Mouse (Mus musculus) monocyte, adult 5-6 weeks (primary cell): ENCODE results near the gene Nkiras2. TPM values are rescaled to one million over a fixed set of nuclear protein-coding genes. Genes with fewer than 3 reads are reported as not detected.
"Not testable (repeated sequence)": the region's sequence is repeated elsewhere in the genome, so short reads cannot be mapped to it uniquely, and the experiment has no call there.

Experiments used
- ATAC-seq: fragments of 153-309, 156-312 bp; replicated peaks from 2 replicates; pipeline ENCODE4 v1.8.0; 2017; ENCODE audit warnings: mild to moderate bottlenecking; ENCODE audit not compliant: low TSS enrichment, insufficient number of reproducible peaks, severe bottlenecking, poor library complexity, low FRiP score
- total RNA-seq: library from RNA; stranded (forward); fragments of 200-1000, 200-491, 200-594 nt; gene quantifications from 3 replicates; pipeline ENCODE4 v1.2.3, GENCODE M21; 2017

The Nkiras2 gene
- total RNA-seq, result 49.6 to 69.8 TPM (median 54.5 TPM) in 3 replicates

DNA sequence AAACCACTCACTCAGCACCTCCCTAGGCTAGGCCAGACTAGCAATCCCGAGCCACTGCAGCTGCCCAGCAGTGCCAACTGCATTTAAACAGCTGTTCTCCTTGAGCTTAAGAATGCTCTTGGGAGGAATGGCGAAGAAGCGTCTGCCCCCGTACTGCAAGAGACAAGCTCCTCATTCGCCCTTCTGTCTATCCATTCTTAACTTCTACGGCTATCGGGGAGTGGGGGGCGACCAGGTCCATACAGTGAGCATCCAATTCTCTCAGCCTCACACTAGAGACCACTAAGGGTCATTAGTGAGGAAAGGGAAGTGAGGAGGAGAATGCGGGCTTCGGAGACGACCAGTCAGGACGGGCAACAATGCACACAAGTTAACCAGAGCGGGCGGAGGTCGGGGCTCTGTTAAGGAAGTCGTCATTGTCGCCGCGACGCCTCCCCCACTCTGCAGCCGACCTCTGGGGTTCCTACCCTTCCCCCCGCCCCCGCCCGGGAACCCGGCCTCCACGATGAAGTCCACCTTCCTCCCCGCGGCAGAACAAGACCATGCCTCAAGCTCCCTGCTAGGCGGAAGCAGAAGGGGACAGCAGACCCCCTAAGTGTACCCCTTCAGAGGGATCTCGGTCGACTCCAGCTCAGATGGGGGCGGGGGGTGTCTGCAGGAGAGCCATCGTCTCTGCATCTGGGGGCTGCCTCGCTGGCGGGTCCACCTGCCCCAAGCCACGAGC, at the start of gene Nkiras2:
Gene Nkiras2 (plus strand): TSS at position 484 of the 724 bp plus-strand sequence.
- ATAC-seq, result peak; percentile 45

GRCm38 (mm10) chr11:100569789-100570188, 49.3 kb upstream of the Nkiras2 start:
- ATAC-seq, result no peak

DNA sequence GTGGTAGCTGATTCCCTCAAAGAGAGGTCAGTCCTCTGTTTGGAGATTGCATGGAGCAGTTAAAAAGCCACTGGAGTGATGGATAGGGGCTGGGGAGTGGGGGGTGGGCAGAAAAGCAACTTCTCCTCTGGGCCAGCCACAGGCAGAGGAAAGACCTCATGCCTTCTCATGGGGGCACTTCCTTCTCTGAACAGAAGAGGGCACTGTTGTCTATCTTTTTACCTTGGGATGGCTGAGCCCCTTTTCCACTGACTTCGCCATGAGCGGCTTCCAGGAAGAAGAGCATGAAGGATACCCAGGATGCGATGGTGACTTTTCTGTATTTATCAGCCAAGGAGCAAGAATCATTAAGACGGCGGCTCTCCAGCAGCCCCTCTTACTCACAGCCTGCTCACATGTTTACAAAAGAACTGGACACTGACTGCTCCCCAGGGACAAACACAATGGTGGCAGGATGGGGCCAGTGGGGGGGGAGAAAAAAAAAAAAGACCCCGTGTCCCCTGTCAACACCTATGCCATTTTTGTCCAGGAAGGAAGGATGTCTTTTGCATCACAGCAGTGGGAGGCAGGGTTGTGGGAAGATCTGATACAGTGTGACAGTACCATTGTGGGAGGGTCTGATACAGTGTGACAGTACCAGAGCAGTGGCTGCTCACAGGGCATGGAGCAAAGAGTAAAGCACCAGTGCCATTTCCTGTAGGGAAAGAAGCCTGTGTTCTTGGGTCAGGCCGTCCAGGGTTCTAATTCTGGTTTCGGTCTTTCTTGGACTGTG, 48.4 kb upstream of the Nkiras2 start:
- ATAC-seq, result peak; percentile 69

DNA sequence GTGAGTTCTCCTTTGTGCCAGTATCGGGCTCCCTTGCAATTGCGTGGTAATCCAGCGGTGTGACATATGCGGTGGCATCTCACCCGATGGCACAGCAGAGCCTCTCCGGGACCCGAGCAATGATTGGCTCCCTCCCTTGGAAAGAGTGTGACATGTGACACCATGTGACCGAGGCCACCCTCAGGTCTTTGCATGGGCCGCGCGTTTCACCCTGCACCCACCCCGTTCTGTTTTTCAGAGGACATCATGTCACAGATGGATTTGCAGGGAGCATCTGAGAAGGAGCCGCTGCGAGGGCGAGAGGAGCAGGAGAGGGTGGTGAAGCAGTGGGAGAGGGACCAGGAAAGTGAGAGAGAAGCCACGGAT, 47.9 kb upstream of the Nkiras2 start:
- peak; percentile 70 for ATAC-seq

GRCm38 (mm10) chr11:100574188-100574587, 44.9 kb upstream of the Nkiras2 start:
- no peak for ATAC-seq

- ATAC-seq, result 0 out of 2 replicates have a peak, but pooled peaks have one; percentile 14
Measured at GRCm38 (mm10) chr11:100574708-100575483, 44.1 kb upstream of the Nkiras2 start, which contains the start of gene Cnp. Cnp (plus strand) TSS chr11:100574904.

DNA sequence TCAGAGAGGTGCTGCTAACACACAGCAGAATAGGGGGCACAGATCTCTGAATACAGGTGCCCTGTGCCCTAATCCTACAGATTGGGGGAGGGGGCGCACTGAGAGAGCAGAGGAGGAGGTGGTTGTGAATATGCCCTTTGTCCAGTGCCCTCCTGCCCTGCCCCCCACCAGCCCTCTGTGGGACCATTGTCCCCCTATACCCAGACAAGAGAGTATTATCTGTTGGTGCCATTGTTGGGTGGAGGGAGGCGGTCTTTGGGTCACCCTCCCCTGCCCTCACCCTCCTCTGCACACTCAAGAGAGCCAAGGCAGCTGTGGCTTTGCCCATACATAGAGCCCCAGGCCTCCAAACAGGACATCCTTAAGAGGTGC, 43.6 kb upstream of the Nkiras2 start:
- no peak for ATAC-seq

GRCm38 (mm10) chr11:100576256-100576655, 42.8 kb upstream of the Nkiras2 start:
- no peak for ATAC-seq

GRCm38 (mm10) chr11:100577852-100578599, 41.0 kb upstream of the Nkiras2 start:
- no peak for ATAC-seq

GRCm38 (mm10) chr11:100579116-100579799, 39.8 kb upstream of the Nkiras2 start:
- no peak for ATAC-seq

DNA sequence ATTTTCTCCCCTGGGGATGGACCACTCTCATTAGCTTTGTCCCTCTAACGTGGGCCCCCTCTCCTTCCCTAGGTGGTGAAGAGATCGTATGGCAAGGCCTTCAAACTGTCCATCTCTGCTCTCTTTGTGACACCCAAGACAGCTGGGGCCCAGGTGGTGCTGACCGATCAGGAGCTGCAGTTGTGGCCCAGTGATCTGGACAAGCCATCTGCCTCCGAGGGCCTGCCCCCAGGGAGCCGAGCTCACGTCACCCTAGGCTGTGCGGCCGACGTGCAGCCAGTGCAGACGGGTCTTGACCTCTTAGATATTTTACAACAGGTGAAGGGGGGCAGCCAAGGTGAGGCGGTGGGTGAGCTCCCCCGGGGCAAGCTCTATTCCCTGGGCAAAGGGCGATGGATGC, 38.8 kb upstream of the Nkiras2 start:
- ATAC-seq, result no peak

- ATAC-seq, result no peak
Measured at GRCm38 (mm10) chr11:100581756-100582155, 37.3 kb upstream of the Nkiras2 start.

DNA sequence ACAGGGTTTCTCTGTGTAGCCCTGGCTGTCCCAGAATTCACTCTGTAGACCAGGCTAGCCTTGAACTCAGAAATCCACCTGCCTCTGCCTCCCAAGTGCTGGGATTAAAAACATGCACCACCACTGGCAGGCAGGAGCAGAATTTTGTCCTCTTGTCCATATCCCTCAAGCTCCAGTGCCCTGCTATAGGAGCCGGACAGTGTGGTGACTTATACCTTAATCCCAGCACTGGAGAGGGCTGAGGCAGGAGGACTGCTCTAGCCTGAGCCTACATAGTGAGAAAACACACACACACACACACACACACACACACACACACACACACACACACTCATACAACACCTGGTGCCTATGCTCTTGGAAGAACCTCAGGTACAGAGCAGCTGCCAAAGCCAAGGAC, 36.6 kb upstream of the Nkiras2 start:
- not testable (repeated sequence) for ATAC-seq

DNA sequence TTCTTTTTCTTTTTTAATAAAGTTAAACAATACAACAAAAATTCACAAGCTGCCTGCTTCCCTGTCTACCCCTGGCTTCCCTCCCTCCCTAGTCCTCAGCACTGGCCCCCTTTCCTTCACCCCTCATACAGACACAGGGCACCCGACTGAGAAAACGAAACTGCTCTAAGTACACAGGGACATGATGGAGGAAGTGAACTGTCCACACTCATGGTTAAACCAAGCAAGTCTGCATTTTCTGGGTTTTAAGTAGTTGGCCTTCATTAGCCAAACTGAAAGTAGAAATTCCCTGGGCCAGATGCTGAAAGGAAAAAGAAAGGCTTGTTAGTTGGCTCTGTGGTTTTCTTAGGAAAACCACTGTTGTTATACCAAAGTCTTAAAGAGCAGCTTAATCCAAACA, 36.2 kb upstream of the Nkiras2 start:
- no peak for ATAC-seq

DNA sequence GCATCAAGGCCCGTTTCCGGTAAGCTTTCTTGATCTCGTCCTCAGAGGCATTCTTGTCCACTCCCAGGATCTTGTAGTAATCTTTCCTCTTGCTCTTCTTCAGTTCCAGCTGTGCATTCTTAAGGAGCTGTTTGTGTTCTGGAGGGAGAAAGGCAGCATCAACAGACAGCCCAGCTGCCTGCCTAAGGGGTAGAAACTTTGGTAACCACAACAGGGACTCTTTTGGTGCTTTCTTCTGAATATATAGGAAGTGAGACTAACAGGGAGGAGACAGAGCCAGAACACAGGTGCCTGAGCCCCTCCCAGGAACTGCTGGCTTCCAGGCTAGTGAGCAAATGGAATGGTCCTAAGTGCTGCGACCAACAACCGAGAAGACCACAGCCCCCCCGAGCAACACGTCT, 34.5 kb upstream of the Nkiras2 start:
- no peak for ATAC-seq

GRCm38 (mm10) chr11:100585148-100585547, 33.9 kb upstream of the Nkiras2 start:
- no peak for ATAC-seq

DNA sequence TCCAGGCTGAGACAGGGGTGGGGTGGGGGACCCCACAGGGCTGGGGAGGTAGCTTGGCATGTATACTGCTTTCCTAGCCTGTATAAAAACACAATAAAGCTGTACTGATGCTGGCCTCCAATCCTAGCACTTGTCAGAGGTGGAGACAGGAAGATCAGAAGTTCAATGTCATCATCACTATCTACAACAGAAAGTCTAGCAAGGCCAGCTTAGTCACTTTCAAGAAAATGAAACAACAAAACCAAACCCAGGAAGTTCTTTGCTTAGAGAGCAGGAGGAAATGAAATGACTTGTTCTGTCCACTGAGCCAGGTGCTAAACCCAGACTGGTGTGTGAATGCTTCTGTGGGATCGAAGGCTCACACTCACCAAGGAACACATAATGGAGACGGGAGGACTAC, 30.6 kb upstream of the Nkiras2 start:
- ATAC-seq, result no peak

DNA sequence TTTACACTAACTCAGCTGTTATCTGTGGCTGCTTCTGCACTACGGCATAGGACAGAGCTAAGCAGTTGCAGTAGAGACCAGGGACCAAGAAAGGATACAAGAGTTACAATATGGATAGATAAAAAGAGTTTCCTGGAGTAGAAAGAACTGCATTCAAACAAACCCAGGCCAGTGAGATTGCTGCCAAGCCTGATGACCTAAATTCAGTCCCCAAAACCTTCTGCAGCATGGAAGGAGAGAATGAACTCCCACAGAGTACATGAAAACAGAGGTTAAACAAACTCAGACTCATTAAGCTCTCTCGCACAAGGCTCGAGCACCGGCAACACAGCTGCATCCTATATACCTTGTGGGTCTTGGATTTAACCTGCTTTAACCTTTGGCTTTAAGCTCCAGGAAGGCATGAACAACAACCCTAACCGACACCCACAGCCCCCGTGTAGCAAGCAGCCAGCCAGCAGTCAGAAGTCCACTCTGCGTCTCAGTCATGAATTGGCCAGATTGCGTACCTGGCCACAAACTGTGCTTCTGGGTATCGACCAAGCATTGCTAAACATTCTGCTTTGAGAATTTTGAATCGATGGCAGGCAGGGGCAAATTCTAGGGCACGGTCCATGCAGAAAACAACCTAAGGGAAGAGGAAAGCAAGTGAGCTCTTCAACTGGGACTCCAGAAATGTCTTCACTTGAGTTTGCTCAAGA, 26.5 kb upstream of the Nkiras2 start:
- no peak for ATAC-seq
